Mouse (Mus musculus): Measurements from ENCODE around the gene Ireb2.
"Not testable (repeated sequence)": the region's sequence is repeated elsewhere in the genome, so short reads cannot be mapped to it uniquely, and the experiment has no call there.

The Ireb2 gene

GRCm38 (mm10) chr9:54863363-54864281 lies at the start of gene Ireb2:
Ireb2 (plus strand) TSS chr9:54863789.
- peak; percentile 100 for DNase-seq

DNA sequence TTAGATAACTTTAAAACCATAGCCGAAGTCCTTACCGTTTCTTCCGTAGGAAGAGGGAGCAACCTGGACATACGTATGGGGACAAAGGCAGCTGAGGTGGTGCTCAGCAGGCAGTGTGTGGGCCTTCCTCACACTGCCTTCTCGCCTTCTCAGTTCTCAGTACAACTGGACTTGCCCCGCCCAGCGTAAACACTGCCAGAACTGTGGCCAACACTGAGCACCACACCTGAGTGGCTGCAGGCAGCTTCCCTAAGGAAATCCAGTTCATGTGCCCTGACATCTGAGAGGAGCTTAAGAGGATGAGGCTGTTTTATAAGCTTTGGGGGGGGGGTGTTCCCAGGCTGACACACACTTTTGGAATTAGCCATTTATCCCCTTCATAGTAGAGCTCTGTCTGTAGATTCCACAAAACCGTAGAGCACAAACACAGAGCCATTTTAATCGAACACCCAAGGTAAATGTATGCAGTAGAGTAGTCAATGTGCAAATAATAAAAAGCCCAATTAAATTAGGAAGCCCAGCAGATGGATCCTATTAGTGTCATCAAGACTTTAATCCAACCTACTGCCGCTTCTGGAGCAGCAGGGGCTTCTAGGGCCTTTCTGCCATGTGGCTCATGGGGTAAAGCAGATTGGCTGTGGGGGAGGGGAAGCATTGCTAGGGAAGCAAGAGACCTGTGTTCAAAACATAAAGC lies 46.9 kb upstream of the Ireb2 start:
- DNase-seq, result peak; percentile 17 to 18

- peak; percentile 59 to 68 for DNase-seq
These were observed 42.0 kb upstream of the Ireb2 start for GRCm38 (mm10) chr9:54821442-54822100.

- no peak for DNase-seq
These were observed 33.8 kb upstream of the Ireb2 start for GRCm38 (mm10) chr9:54829760-54830159.

- DNase-seq, result peak; percentile 61 to 68
These were observed 33.0 kb upstream of the Ireb2 start for GRCm38 (mm10) chr9:54830624-54831023.

DNA sequence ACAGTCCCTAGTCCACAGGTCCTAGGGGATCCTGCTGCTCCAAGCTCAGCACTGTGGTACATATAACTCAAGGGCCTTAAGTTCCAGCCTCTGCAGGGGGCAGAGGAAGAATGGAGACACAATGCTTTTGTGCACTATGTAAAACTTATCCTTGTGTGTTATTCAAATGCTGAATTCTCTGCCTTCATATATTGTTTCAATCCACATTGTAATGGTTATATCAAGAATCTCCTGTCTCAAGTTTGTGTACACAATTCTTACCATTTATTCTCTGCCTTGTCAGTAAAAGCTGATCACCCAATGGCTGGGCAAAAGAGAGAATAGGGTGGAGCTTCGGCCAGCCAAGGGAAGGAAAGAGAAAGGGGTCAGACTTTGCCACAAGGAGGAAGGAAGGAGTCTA lies 29.8 kb upstream of the Ireb2 start:
- DNase-seq, result no peak

DNA sequence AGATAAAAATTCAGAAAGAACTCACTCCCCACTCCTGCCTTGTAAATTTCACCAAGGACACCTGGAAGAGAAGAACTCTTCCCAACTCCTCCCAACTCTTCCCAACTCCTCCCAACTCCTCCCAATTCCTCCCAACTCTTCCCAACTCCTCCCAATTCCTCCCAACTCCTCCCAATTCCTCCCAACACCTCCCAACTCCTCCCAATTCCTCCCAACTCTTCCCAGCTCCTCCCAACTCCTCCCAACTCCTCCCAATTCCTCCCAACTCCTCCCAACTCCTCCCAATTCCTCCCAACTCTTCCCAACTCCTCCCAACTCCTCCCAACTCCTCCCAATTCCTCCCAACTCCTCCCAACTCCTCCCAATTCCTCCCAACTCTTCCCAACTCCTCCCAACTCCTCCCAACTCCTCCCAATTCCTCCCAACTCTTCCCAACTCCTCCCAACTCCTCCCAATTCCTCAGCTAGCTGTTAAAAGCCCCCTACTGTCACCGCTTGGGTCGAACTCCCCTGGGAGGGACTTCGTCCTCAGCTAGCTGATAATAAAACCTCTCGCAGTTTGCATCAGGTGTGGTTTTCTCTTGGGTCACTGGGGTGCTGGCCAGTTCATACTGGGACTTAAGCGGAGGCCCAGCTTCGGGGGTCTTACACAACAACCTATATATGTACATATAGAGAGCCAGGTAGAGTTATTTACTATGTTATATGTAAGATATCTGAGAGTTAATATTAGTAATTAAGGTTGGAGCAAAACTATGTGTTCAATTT lies 27.5 kb upstream of the Ireb2 start:
- not testable (repeated sequence) for DNase-seq

GRCm38 (mm10) chr9:54837835-54838234 lies 25.8 kb upstream of the Ireb2 start:
- DNase-seq, result no peak

DNA sequence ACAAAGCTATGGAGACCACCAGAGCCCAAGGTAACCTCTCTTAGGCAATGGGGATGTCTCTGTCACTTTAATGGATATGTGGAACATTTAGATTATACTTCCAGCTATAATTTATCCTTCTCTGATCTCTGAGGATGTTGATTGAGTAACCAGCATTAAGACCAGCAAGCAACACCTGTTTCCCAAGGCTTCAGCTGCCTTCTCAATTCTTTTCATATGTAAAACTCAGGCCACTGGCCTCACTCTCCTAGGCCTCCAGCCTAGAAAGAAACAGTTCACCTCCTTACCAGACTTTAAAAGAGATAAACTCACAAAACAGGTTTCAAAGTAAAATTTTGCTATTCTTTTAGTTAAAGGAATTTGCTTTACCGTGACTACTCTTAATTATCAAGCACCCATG lies 23.4 kb upstream of the Ireb2 start:
- DNase-seq, result no peak

DNA sequence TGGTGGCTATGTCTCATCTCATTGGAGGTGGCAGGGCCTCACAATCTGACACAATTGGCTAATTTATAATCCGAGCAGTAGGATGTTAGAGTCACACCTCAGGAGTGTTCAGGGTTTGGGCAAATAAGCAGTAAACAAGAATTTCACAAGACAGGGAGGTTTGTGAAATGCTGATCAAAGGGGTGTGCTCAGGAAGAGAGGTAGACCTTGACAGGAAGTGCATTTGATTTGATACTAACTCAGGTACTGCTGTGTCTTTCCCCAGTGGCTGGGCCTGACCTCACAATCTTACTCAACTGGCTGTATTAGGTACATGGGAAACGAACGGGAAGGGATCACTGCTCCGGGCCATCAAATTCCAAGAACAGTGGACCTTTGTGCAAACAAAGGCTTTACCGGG lies 21.3 kb upstream of the Ireb2 start:
- no peak for DNase-seq

DNA sequence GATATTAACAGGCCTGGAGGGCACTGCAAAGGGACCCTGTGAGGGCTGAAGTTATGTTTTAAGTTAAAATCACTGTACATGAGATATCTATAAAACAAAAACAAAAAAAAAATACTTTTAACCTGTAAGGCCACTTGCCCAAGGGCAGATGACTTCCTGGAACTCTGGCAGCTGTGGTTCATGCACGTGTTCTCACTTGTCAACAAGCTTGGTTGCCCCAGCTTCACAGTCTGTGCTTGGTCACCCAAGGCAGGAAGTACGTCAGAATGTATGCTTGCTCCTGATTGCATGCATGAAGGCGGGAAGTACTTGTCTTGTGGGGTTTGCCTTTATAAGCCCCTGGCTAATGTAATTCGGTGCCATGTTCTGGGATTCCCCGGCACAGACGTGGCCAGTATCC lies 19.7 kb upstream of the Ireb2 start:
- no peak for DNase-seq

DNA sequence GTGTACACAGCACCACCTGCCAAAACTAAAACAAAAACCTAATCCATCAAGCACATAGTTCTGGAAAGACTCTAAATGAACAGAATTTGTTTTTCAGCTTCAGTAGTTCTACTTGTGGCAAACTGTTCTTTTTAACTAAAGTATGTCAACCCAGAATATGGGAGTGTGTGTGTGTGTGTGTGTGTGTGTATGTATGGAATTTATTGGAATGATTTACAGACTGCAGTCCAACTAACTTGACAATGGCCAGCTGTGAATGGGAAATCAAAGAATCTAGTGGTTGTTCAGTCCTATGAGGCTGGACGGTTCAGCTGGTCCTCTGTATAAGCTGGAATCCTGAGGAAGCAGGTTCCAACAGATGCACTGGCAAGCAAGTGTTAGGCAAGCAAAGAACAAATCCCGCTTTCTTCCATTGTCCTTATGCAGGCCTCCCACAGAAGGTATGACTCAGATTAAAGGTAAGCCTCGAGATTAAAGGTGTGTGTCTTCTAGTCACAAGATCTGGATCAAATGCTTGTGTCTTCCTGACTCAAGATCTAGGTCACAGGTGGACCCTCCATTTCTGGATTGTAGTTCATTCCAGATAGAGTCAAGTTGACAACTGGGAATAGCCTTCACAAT lies 18.9 kb upstream of the Ireb2 start:
- no peak for DNase-seq

GRCm38 (mm10) chr9:54848203-54848602 lies 15.4 kb upstream of the Ireb2 start:
- no peak for DNase-seq

DNA sequence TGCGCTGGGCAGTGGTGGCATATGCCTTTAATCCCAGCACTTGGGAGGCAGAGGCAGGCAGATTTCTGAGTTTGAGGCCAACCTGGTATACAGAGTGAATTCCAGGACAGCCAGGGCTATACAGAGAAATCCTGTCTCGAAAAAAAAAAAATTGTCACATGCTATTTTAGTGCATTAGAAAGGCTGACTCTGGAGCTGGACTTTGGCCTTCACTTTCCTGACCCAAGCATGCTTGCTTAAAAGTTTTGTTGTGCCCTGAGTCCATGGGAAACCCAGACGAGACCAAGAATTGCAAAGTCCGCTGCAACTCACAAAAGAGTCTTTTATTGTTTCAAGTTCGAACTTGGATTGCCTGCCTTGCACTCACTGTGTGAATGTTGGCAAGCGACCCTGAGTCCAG lies 10.6 kb upstream of the Ireb2 start:
- DNase-seq, result not testable (repeated sequence)

DNA sequence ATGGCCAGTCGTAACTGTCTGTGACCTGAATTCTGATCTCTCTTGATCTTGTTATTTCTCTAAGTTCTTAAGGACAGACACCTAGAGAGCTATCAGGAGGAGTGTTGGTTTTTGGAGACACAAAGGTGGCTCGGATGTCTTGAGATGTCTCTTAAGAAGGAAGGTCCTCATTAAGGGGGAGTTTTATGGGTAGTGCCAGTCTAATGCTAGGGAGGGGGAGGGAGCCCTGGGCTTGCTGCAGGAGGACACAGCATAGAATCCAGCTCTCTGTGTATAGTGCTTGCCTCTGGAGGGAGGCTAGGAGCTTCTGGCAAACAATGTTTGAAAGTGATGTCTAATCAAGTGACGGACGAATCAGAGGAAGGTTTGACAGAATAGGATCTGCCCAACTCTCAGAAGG lies 10.0 kb upstream of the Ireb2 start:
- no peak for DNase-seq

DNA sequence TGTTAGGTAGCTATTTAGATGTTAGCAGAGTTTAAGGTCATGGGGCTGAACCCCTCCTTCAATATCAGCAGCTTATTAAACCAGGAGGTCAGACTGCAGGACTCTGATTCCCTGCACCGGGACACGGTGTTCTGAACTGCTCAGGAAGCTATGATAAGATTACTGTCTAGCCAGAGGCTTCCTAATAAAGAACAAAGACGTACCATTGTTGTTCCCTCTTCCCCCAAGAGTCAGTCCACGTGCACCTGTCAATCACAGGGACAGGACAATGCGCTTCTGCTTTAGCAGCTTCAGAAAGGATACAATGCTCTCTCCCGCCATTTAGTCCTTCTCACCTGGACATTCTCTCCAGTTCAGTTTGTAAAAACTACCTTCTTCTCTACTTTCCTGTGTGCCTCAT lies 8.0 kb upstream of the Ireb2 start:
- no peak for DNase-seq

DNA sequence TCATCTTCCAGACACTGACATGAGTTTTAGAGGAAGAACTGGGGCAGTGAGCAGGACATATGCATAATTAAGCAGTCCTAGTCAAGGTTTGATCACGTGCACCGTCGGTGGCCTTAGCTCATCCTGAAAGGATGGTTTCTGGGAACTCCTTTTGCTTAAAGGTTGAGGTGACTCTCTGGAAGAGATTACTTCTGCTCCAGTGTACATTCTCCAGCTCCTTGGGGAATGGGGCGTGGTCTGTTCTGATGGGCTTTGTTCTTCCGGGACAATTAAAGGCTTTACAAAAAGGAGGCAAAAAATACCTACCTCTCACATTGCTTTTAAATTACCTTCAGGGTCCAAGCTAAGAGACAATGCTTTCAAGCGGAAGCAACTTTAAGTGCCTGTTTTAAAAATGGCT lies 7.5 kb upstream of the Ireb2 start:
- no peak for DNase-seq

- no peak for DNase-seq
These were observed 6.1 kb upstream of the Ireb2 start for GRCm38 (mm10) chr9:54857474-54857873.

DNA sequence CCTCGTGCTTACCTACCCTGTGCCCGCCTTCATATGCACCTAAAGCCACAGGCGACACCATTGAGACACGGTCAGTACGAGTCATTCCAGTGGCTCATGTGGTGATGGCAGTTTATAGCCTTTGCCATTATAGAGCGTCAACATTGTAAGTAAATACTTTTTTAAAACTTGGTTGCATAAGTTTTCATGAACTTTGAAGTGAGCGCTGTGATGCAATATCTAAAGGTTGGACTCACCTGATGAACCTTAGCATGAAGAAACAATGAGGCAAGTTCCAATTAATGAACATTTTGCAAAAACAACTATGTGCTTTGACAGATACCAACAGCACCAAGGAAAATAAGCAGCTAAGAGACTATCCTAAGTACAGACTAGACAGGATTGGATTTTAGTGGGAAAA lies 3.1 kb upstream of the Ireb2 start:
- DNase-seq, result no peak

GRCm38 (mm10) chr9:54878759-54879158 lies 15.2 kb downstream of the Ireb2 start:
- no peak for DNase-seq

- no peak for DNase-seq
These were observed 28.5 kb downstream of the Ireb2 start for GRCm38 (mm10) chr9:54892111-54892510.

DNA sequence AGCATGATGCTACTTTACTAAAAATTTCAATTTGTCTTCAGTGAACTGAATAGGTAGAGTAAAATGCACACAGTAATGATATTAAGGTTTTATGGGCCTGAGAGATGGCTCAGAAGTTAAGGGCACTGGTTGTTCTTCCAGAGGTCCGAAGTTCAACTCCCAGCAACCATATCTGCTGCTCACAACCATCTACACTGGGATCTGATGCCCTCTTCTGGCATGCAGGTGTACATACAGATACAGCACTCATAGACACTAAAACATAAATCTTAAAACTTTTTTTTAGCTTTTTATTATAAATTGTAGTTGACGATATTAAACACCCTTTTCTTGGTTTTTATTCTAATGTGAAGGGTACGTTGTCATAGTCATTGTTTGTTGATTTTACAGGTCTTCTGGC lies 33.5 kb downstream of the Ireb2 start:
- DNase-seq, result no peak
